Mouse (Mus musculus) bone marrow macrophage, adult 2 months (primary cell): ENCODE results near the gene Cep112.

Experiments used
- CTCF ChIP-seq: IDR thresholded peaks from 2 replicates; pipeline ENCODE4 v1.5.1; 2012; ENCODE audit warnings: low read depth, mild to moderate bottlenecking, low read length, moderate library complexity
- POLR2A ChIP-seq: IDR thresholded peaks from 2 replicates; pipeline ENCODE4 v1.6.1; 2012; ENCODE audit warnings: mild to moderate bottlenecking, low read depth, low read length, borderline replicate concordance

GRCm38 (mm10) chr11:108902303-108902702 lies 477.3 kb downstream of the Cep112 start:
- no peak for TF ChIP-seq CTCF
- TF ChIP-seq POLR2A: no peak
